Mouse (Mus musculus): ENCODE results near the gene Fcer2a. TPM values are rescaled to one million over a fixed set of nuclear protein-coding genes. Genes with fewer than 3 reads are reported as not detected.
A peak's percentile ranks its signal among the peaks of the same experiment; 100 is the strongest.

The Fcer2a gene
- total RNA-seq (2014; rRNA removed), result not detected in 2 replicates
- polyA plus RNA-seq (2015; fragmentation: Nextera tagmentation; extraction: Ambion mirVana), result 0.22 and 0.41 TPM in 2 replicates

DNA sequence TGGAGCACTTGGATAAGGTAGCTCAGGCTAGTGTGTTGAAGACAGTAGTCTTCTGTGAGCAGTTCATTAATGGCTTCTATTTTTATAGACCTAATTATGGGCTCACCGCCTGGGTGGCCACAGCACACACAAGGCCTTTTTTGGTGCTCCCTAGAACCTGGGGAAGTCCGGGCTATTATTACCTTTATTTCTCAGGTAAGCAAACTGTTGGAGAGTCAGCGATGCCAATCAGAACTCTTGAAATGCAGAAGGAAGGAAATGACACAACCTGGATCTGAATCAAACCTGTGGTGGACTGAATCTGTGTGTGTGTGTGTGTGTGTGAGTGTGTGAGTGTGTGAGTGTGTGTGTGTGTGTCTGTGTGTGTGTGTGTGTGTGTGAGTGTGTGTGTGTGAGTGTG lies at the start of gene Fcer2a:
Gene Fcer2a (minus strand): TSS at position 55 of the 400 bp plus-strand sequence.
- H3K9me3 ChIP-seq (ENCODE audit: low read length), result no peaks in the 10 kb centered on the region
- no peak within 1 kb of the TSS for H3K27ac ChIP-seq (ENCODE audit: low read depth, low read length)
- no peaks in the 10 kb centered on the region; the same call in 1 of the 2 replicates for H3K27me3 ChIP-seq (ENCODE audit: insufficient read depth, low read length)
- H3K4me2 ChIP-seq (ENCODE audit: low read depth, low read length, poor library complexity, severe bottlenecking), result no peak within 1 kb of the TSS
- WGBS, result 93% methylated on average over 3 of the region's 3 CpGs
- DNase-seq (ENCODE audit: low spot score), result no peak
- no peak within 1 kb of the TSS for H3K4me3 ChIP-seq (ENCODE audit: low read depth, low read length)
- H3K9ac ChIP-seq (replicated peaks; ENCODE audit: low read length, poor library complexity, severe bottlenecking), result no peak within 1 kb of the TSS
- no peak for ATAC-seq (ENCODE audit: low FRiP score)
- no peak for TF ChIP-seq CTCF (IDR thresholded peaks at IDR 0.05)
- no peaks in the 10 kb centered on the region for H3K36me3 ChIP-seq (ENCODE audit: insufficient read depth, low read length)
- no peaks in the 10 kb centered on the region for H3K4me1 ChIP-seq (ENCODE audit: insufficient read depth, low read length)

DNA sequence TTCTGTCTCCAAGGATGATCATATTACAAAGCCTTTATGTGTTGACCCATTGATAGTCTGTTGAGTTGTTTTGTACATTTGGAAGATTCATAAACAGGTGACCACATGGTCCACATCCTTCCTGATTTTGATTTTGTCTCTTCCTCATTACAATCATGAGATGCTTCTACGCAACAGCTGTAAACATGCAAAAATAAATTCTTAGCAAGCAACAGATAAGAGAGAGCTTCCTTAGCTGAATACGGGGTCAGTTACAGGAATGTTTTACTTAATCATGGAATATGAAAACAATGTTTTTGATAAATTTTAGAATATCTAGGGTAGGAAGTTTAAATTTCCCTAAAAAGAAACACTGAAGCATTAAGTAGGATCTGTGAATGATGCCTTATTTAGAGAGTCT lies 43.0 kb upstream of the Fcer2a start:
- Histone ChIP-seq H3K4me2 (ENCODE audit: low read depth, low read length, poor library complexity, severe bottlenecking) (no peak overlapping the region), H3K36me3 (ENCODE audit: insufficient read depth, low read length) (no peaks in the 10 kb centered on the region), H3K4me3 (ENCODE audit: low read depth, low read length) (no peak overlapping the region), H3K27ac (ENCODE audit: low read depth, low read length) (no peak overlapping the region), H3K27me3 (ENCODE audit: insufficient read depth, low read length) (no peaks in the 10 kb centered on the region), H3K4me1 (ENCODE audit: insufficient read depth, low read length) (no peaks in the 10 kb centered on the region), H3K9ac (replicated peaks; ENCODE audit: low read length, poor library complexity, severe bottlenecking) (no peak overlapping the region), H3K9me3 (ENCODE audit: low read length) (no peaks in the 10 kb centered on the region)
- no peak for TF ChIP-seq CTCF (IDR thresholded peaks at IDR 0.05)
- WGBS, result 93% methylated on average over 2 of the region's 2 CpGs
- ATAC-seq (ENCODE audit: low FRiP score) (no peak), DNase-seq (ENCODE audit: low spot score) (no peak)

DNA sequence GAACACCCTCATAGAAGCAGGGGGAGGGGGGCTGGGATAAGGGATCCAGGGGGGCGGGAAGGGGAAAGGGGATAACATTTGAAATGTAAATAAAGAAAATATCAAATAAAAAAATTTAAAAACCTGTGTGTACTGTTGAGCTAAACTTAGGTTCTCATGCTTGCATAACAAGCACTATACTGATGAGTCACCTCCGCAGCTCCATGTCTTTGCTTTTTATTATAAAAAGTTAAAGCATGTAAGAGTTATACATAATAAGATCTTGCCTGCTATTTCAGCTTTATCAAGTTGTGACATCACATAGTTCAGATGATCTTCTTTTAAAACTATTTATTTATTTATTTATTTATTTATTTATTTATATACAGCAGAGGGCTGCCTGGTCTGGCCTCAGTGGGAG lies 41.6 kb upstream of the Fcer2a start:
- no peak overlapping the region for H3K9ac ChIP-seq (replicated peaks; ENCODE audit: low read length, poor library complexity, severe bottlenecking)
- no peak overlapping the region for H3K4me3 ChIP-seq (ENCODE audit: low read depth, low read length)
- no peak for TF ChIP-seq CTCF (IDR thresholded peaks at IDR 0.05)
- 85% methylated on average over 2 of the region's 2 CpGs for WGBS
- no peak for ATAC-seq (ENCODE audit: low FRiP score)
- DNase-seq (ENCODE audit: low spot score), result no peak
- H3K27ac ChIP-seq (ENCODE audit: low read depth, low read length), result no peak overlapping the region
- H3K9me3 ChIP-seq (ENCODE audit: low read length), result no peaks in the 10 kb centered on the region
- H3K4me1 ChIP-seq (ENCODE audit: insufficient read depth, low read length), result no peaks in the 10 kb centered on the region
- H3K27me3 ChIP-seq (ENCODE audit: insufficient read depth, low read length), result no peaks in the 10 kb centered on the region
- H3K4me2 ChIP-seq (ENCODE audit: low read depth, low read length, poor library complexity, severe bottlenecking), result no peak overlapping the region
- no peaks in the 10 kb centered on the region for H3K36me3 ChIP-seq (ENCODE audit: insufficient read depth, low read length)

DNA sequence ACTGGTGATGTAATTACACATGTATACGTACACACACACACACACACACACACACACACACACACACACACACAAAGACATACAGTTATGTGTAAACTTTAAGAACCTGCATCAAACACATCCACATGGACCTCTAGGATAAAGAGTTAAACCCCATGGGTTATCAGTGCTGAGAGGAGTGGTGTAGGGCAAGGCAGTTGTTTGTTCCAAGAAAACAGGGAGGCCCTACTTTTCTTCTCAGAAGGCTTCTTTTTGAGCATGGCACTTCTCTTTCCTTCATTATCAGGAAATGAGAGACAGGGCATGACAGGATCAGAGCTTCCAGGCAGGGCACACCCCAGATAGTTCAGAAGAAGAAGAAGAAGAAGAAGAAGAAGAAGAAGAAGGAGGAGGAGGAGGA lies 40.1 kb upstream of the Fcer2a start:
- Histone ChIP-seq H3K4me2 (ENCODE audit: low read depth, low read length, poor library complexity, severe bottlenecking) (no peak overlapping the region), H3K27ac (ENCODE audit: low read depth, low read length) (no peak overlapping the region), H3K36me3 (ENCODE audit: insufficient read depth, low read length) (no peaks in the 10 kb centered on the region), H3K4me1 (ENCODE audit: insufficient read depth, low read length) (no peaks in the 10 kb centered on the region), H3K4me3 (ENCODE audit: low read depth, low read length) (no peak overlapping the region), H3K9me3 (ENCODE audit: low read length) (no peaks in the 10 kb centered on the region), H3K27me3 (ENCODE audit: insufficient read depth, low read length) (no peaks in the 10 kb centered on the region), H3K9ac (replicated peaks; ENCODE audit: low read length, poor library complexity, severe bottlenecking) (no peak overlapping the region)
- DNase-seq (ENCODE audit: low spot score) (no peak), ATAC-seq (ENCODE audit: low FRiP score) (no peak)
- no peak for TF ChIP-seq CTCF (IDR thresholded peaks at IDR 0.05)
- WGBS, result 59% methylated on average over 1 of the region's 1 CpGs

DNA sequence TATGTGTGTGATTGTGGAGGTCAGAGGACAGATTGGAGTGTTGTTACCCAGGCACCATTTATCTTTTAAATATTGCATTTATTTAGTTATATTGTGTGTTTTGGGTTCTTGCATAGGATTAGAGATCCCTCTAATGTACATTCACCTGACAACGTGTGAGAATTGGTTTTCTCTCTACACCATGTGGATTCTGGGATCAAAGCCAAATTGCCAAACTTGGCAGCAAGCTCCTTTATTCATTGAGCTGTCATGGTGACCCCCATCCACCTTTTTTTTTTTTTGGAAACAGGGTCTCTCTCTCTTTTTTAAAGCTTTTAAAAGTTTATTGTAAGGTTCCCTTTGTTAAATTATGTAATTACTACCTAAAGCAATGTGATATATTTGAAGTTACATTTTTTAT lies 27.1 kb upstream of the Fcer2a start:
- H3K4me2 ChIP-seq (ENCODE audit: low read depth, low read length, poor library complexity, severe bottlenecking), result no peak overlapping the region
- H3K36me3 ChIP-seq (ENCODE audit: insufficient read depth, low read length), result no peaks in the 10 kb centered on the region
- H3K27me3 ChIP-seq (ENCODE audit: insufficient read depth, low read length), result no peaks in the 10 kb centered on the region
- 23% methylated on average over 1 of the region's 1 CpGs for WGBS
- no peak overlapping the region for H3K4me3 ChIP-seq (ENCODE audit: low read depth, low read length)
- no peak overlapping the region for H3K9ac ChIP-seq (replicated peaks; ENCODE audit: low read length, poor library complexity, severe bottlenecking)
- ATAC-seq (ENCODE audit: low FRiP score), result no peak
- no peaks in the 10 kb centered on the region for H3K4me1 ChIP-seq (ENCODE audit: insufficient read depth, low read length)
- TF ChIP-seq CTCF (IDR thresholded peaks at IDR 0.05), result no peak
- DNase-seq (ENCODE audit: low spot score), result peak; percentile 67
- no peaks in the 10 kb centered on the region for H3K9me3 ChIP-seq (ENCODE audit: low read length)
- no peak overlapping the region for H3K27ac ChIP-seq (ENCODE audit: low read depth, low read length)

DNA sequence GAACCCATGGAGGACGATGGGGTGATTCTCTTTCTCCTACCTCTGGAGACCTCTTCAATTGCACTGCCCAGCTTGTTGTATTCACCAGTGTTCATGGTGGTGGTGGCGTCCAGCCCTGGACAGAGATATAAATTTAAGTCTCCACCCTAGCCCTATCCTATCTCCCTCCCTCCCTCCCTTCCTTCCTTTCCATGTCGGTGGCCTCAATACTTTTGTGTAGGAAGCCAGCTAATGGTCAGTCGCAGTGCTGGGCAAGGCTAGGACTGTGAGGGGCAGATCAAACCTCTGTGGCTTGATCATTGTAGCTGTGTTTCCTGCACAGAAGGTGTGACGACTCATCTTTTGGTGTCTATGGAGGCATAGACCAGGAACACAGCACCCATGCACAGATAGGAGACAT lies 26.6 kb upstream of the Fcer2a start, which contains the start of gene Clec4g:
Gene Clec4g (minus strand): TSS at position 101 of the 400 bp plus-strand sequence.
- H3K27ac ChIP-seq (ENCODE audit: low read depth, low read length), result no peak within 1 kb of the TSS
- no peaks in the 10 kb centered on the region for H3K4me1 ChIP-seq (ENCODE audit: insufficient read depth, low read length)
- no peak for TF ChIP-seq CTCF (IDR thresholded peaks at IDR 0.05)
- no peaks in the 10 kb centered on the region for H3K9me3 ChIP-seq (ENCODE audit: low read length)
- H3K9ac ChIP-seq (replicated peaks; ENCODE audit: low read length, poor library complexity, severe bottlenecking), result no peak within 1 kb of the TSS
- no peaks in the 10 kb centered on the region for H3K27me3 ChIP-seq (ENCODE audit: insufficient read depth, low read length)
- ATAC-seq (ENCODE audit: low FRiP score), result no peak
- 78% methylated on average over 5 of the region's 5 CpGs for WGBS
- no peak for DNase-seq (ENCODE audit: low spot score)
- H3K4me2 ChIP-seq (ENCODE audit: low read depth, low read length, poor library complexity, severe bottlenecking), result no peak within 1 kb of the TSS
- no peak within 1 kb of the TSS for H3K4me3 ChIP-seq (ENCODE audit: low read depth, low read length)
- no peaks in the 10 kb centered on the region for H3K36me3 ChIP-seq (ENCODE audit: insufficient read depth, low read length)

All from midbrain, postnatal 0 days (tissue).